Mouse (Mus musculus) CH12.LX (cell line): ENCODE measurements around the gene Abhd15. TPM values are rescaled to one million over a fixed set of nuclear protein-coding genes. Genes with fewer than 3 reads are reported as not detected.

Experiments
- DNase-seq: peaks from one replicate; pipeline ENCODE4 v3.0.0-alpha.2; 2013; ENCODE audit errors: extremely low read depth
- H3K27ac ChIP-seq: 2 replicates; pipeline ENCODE4 v1.5.1; 2012; ENCODE audit warnings: low read depth, mild to moderate bottlenecking, control low read depth, moderate library complexity; ENCODE audit not compliant: insufficient read depth
- H3K27me3 ChIP-seq: replicated peaks from 2 replicates; pipeline ENCODE3; 2012; ENCODE audit warnings: inconsistent platforms
- H3K36me3 ChIP-seq, 2 experiments: replicated peaks in 1 of 2; 2 replicates each; pipeline versions ENCODE3 to v1.6.1; 2012; ENCODE audit warnings: inconsistent platforms in 1 of 2, low read length in 1 of 2, mild to moderate bottlenecking in 1 of 2, mixed read lengths in 1 of 2, moderate library complexity in 1 of 2; ENCODE audit not compliant: control insufficient read depth in 1 of 2, insufficient read depth in 1 of 2
- H3K4me1 ChIP-seq, 2 experiments: 2 replicates each; pipeline ENCODE4 v1.6.1; 2012; ENCODE audit warnings: inconsistent platforms in 1 of 2, moderate library complexity in 1 of 2; ENCODE audit not compliant: insufficient read depth in 2 of 2, control insufficient read depth in 1 of 2
- H3K4me2 ChIP-seq: 2 replicates; pipeline ENCODE4 v1.6.1; 2012; ENCODE audit warnings: low read depth, mild to moderate bottlenecking, control low read depth; ENCODE audit not compliant: poor library complexity, insufficient read depth, severe bottlenecking
- H3K4me3 ChIP-seq, 3 experiments: fragments of 150-350 bp in 1 of 3; sonication (generic) in 1 of 3; replicated peaks in 1 of 3; 2 replicates each; pipeline versions ENCODE3 to v1.5.1; 2011 to 2012; ENCODE audit warnings: low read depth in 2 of 3, low read length in 2 of 3, mild to moderate bottlenecking in 2 of 3, moderate library complexity in 2 of 3, control low read depth in 1 of 3, improper control_type of control experiment in 1 of 3, inconsistent platforms in 1 of 3, mixed read lengths in 1 of 3; ENCODE audit not compliant: poor library complexity in 1 of 3
- H3K79me2 ChIP-seq: replicated peaks from 2 replicates; pipeline ENCODE4 v1.6.1; 2012; ENCODE audit warnings: mild to moderate bottlenecking, moderate library complexity; ENCODE audit not compliant: control insufficient read depth, poor library complexity, insufficient read depth, severe bottlenecking; ENCODE audit errors: extremely low read depth
- H3K9ac ChIP-seq: 2 replicates; pipeline ENCODE4 v1.6.1; 2012; ENCODE audit warnings: low read depth, mild to moderate bottlenecking, control low read depth, moderate library complexity; ENCODE audit not compliant: insufficient read depth
- H3K9me3 ChIP-seq: replicated peaks from 2 replicates; pipeline ENCODE3; 2012; ENCODE audit warnings: low read length, inconsistent platforms, mixed read lengths
- BHLHE40 ChIP-seq: IDR thresholded peaks from 2 replicates; pipeline ENCODE4 v1.6.1; 2011; ENCODE audit warnings: mild to moderate bottlenecking, low read depth, low read length, improper control_type of control experiment
- CHD1 ChIP-seq: IDR thresholded peaks from 2 replicates; pipeline ENCODE4 v1.6.1; 2012; ENCODE audit warnings: low read depth, low read length, improper control_type of control experiment, inconsistent platforms
- CHD2 ChIP-seq: IDR thresholded peaks from 2 replicates; pipeline ENCODE4 v1.6.1; 2011; ENCODE audit warnings: low read length, improper control_type of control experiment
- CTCF ChIP-seq, 2 experiments: IDR thresholded peaks in 1 of 2; conservative IDR thresholded peaks in 1 of 2; 2 replicates each; pipeline ENCODE4 v1.5.1; 2011 to 2012; ENCODE audit warnings: low read depth in 2 of 2, low read length in 2 of 2, improper control_type of control experiment in 1 of 2, inconsistent platforms in 1 of 2, mild to moderate bottlenecking in 1 of 2, moderate library complexity in 1 of 2
- ELF1 ChIP-seq: IDR thresholded peaks from 2 replicates; pipeline ENCODE4 v1.6.1; 2014; ENCODE audit warnings: low read depth, mild to moderate bottlenecking, inconsistent platforms, low read length, improper control_type of control experiment
- EP300 ChIP-seq: IDR thresholded peaks from 2 replicates; pipeline ENCODE4 v1.6.1; 2011; ENCODE audit warnings: low read length, improper control_type of control experiment
- GABPA ChIP-seq: IDR thresholded peaks from 2 replicates; pipeline ENCODE4 v1.6.1; 2012; ENCODE audit warnings: low read depth, low read length, improper control_type of control experiment, inconsistent platforms; ENCODE audit not compliant: insufficient replicate concordance
- HCFC1 ChIP-seq: IDR thresholded peaks from 2 replicates; pipeline ENCODE4 v1.6.1; 2012; ENCODE audit warnings: low read depth, mild to moderate bottlenecking, inconsistent platforms, low read length, improper control_type of control experiment
- IRF4 ChIP-seq: IDR thresholded peaks from 2 replicates; pipeline ENCODE4 v1.6.1; 2014; ENCODE audit warnings: low read depth, mild to moderate bottlenecking, inconsistent platforms, low read length, improper control_type of control experiment
- MAZ ChIP-seq: IDR thresholded peaks from 2 replicates; pipeline ENCODE4 v1.6.1; 2012; ENCODE audit warnings: low read depth, mild to moderate bottlenecking, inconsistent platforms, low read length, improper control_type of control experiment, moderate library complexity
- MEF2A ChIP-seq: IDR thresholded peaks from 2 replicates; pipeline ENCODE4 v1.6.1; 2014; ENCODE audit warnings: low read depth, mild to moderate bottlenecking, inconsistent platforms, low read length, improper control_type of control experiment, borderline replicate concordance
- MYC ChIP-seq: IDR thresholded peaks from 2 replicates; pipeline ENCODE4 v1.6.1; 2011; ENCODE audit warnings: low read depth, mild to moderate bottlenecking, improper control_type of control experiment, low read length
- NELFE ChIP-seq: IDR thresholded peaks from 2 replicates; pipeline ENCODE4 v1.6.1; 2011; ENCODE audit warnings: low read depth, low read length, improper control_type of control experiment
- NRF1 ChIP-seq: IDR thresholded peaks from 2 replicates; pipeline ENCODE4 v1.6.1; 2014; ENCODE audit warnings: low read depth, mild to moderate bottlenecking, inconsistent platforms, low read length, improper control_type of control experiment, moderate library complexity
- POLR2A ChIP-seq: IDR thresholded peaks from 2 replicates; pipeline ENCODE4 v1.6.1; 2011; ENCODE audit warnings: low read depth, mild to moderate bottlenecking, improper control_type of control experiment, low read length
- RAD21 ChIP-seq: IDR thresholded peaks from 2 replicates; pipeline ENCODE4 v1.6.1; 2011; ENCODE audit warnings: low read depth, mild to moderate bottlenecking, low read length, improper control_type of control experiment, moderate library complexity
- SIN3A ChIP-seq: IDR thresholded peaks from 2 replicates; pipeline ENCODE4 v1.6.1; 2012; ENCODE audit warnings: low read length, improper control_type of control experiment, inconsistent platforms
- SMC3 ChIP-seq: IDR thresholded peaks from 2 replicates; pipeline ENCODE4 v1.6.1; 2011; ENCODE audit warnings: low read depth, low read length, improper control_type of control experiment
- TBP ChIP-seq: conservative IDR thresholded peaks from 2 replicates; pipeline ENCODE4 v1.6.1; 2011; ENCODE audit warnings: low read depth, low read length, improper control_type of control experiment
- TCF12 ChIP-seq: IDR thresholded peaks from 2 replicates; pipeline ENCODE4 v1.6.1; 2014; ENCODE audit warnings: low read depth, mild to moderate bottlenecking, inconsistent platforms, low read length, improper control_type of control experiment
- UBTF ChIP-seq: IDR thresholded peaks from 2 replicates; pipeline ENCODE4 v1.6.1; 2012; ENCODE audit warnings: low read depth, mild to moderate bottlenecking, inconsistent platforms, low read length, improper control_type of control experiment, moderate library complexity
- ZC3H11A ChIP-seq: IDR thresholded peaks from 2 replicates; pipeline ENCODE4 v1.6.1; 2012; ENCODE audit warnings: low read depth, mild to moderate bottlenecking, inconsistent platforms, low read length, improper control_type of control experiment
- ZKSCAN1 ChIP-seq: IDR thresholded peaks from 2 replicates; pipeline ENCODE4 v1.6.1; 2012; ENCODE audit warnings: low read depth, inconsistent platforms, low read length, improper control_type of control experiment, borderline replicate concordance
- ZNF384 ChIP-seq: IDR thresholded peaks from 2 replicates; pipeline ENCODE4 v1.6.1; 2012; ENCODE audit warnings: low read depth, low read length, improper control_type of control experiment, inconsistent platforms
- dilution Hi-C: fragments of 300-500 bp; cut with MboI; formaldehyde crosslinking; loops from 2 replicates; pipeline ENCODE4 v1.14.3; 2020; ENCODE audit warnings: low sequenced_read_pairs; ENCODE audit not compliant: extremely low pct_unique_long_range_greater_than_20kb, extremely low pct_ligation_motif_present
- in situ Hi-C: fragments of 300-500 bp; cut with MboI; formaldehyde crosslinking; loops from 3 replicates; pipeline ENCODE4 v1.14.3; 2019; ENCODE audit warnings: low sequenced_read_pairs, low pct_ligation_motif_present, low pct_unique_long_range_greater_than_20kb, mixed read lengths
- polyA plus RNA-seq: library from polyadenylated mRNA; unstranded; fragments of >175 nt; gene quantifications from 2 replicates; pipeline ENCODE4 v1.2.1, GENCODE M21; 2012; ENCODE audit warnings: low read depth; ENCODE audit not compliant: insufficient read length
- total RNA-seq, 2 experiments: library from RNA; depleted of rRNA; stranded (reverse); fragments of 300-350 nt in 1 of 2; fragments of >200 nt in 1 of 2; gene quantifications; 2 replicates each; pipeline ENCODE4 v1.2.3; 2012 to 2014

Abhd15 gene
- total and polyA plus RNA-seq, 3 experiments: 0.11 to 0.38 (median 0.23) TPM

DNA sequence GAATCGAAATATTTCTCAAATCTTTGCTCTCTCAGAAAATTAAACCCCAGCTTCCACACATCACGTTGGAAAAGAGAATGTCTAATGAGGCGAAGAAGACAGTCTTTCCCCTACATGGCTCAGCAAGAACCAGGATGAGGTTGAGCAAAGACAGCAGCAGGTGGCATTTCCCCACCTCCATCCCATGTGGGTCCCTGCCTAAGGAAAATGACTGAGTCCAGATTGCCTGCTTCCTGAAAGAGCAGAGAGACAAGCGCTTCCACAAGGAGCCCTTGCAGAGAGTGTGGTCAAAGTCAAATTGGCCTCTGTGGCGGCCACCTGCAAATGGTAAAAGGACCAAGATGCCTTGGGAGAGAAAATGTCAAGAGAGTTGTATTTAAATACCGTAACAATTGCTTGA lies 24.5 kb upstream of the Abhd15 start:
- H3K27me3 ChIP-seq: peaks cover 48% of the 10 kb centered on the region
- DNase-seq: no peak
- no peak overlapping the region for H3K4me3 ChIP-seq
- peaks cover 0 to under 1% of the 10 kb centered on the region in 2 experiments for H3K36me3 ChIP-seq
- no peaks in the 10 kb centered on the region for H3K9me3 ChIP-seq
- no peak overlapping the region for H3K4me2 ChIP-seq
- no peak overlapping the region for H3K27ac ChIP-seq
- peaks cover 14 to 42% of the 10 kb centered on the region in 2 experiments for H3K4me1 ChIP-seq
- dilution Hi-C loops: no loop called here
- peaks cover 22% of the 10 kb centered on the region for H3K79me2 ChIP-seq
- TF ChIP-seq CHD1: no peak
- TF ChIP-seq ZKSCAN1: no peak
- TF ChIP-seq ELF1: no peak
- TF ChIP-seq IRF4: no peak
- no peak overlapping the region for H3K9ac ChIP-seq
- in situ Hi-C loops: no loop called here

DNA sequence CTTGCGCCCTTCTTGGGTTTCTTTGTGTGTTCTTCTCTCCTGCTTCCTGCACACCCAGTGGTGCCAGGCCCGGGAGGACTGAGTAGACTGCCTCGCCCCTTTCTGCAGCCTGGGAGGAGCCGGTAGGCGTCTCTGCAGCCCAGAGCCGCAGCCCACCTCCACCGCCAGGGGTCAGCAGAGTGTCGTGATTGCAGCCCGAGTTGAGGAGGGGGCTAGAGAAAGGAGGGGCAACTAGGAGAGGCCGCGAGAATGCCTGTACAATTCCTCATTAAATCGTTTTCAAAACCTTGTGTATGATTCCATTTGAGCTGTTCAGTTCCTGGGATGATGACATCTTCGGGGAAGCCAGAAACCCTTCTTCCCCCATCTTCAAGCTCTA lies 23.8 kb upstream of the Abhd15 start:
- H3K4me1 ChIP-seq: peaks cover 17 to 48% of the 10 kb centered on the region in 2 experiments
- H3K9ac ChIP-seq: peak overlapping the region; percentile 95; the same call in 1 of the 2 replicates
- no peak overlapping the region for H3K27ac ChIP-seq
- peaks cover 0 to 7% of the 10 kb centered on the region in 2 experiments for H3K36me3 ChIP-seq
- peaks cover 44% of the 10 kb centered on the region for H3K27me3 ChIP-seq
- peak overlapping the region; percentile 90 for H3K4me2 ChIP-seq
- dilution Hi-C loops (no loop called here), in situ Hi-C loops (no loop called here)
- H3K4me3 ChIP-seq: peak overlapping the region; percentile 26 to 84 (median 29)
- no peaks in the 10 kb centered on the region for H3K9me3 ChIP-seq
- peak; percentile 63; the same call in 1 of the 2 replicates for TF ChIP-seq NELFE
- TF ChIP-seq ZKSCAN1: no peak
- peak; percentile 46; the same call in 1 of the 2 replicates for TF ChIP-seq CHD2
- peak; percentile 84 for TF ChIP-seq SIN3A
- TF ChIP-seq MYC: no peak
- no peak for TF ChIP-seq EP300
- TF ChIP-seq ELF1: peak; percentile 71
- peak; percentile 61 for TF ChIP-seq TCF12
- peak; percentile 74; the same call in 1 of the 2 replicates for TF ChIP-seq IRF4
- peak; percentile 55; the same call in 1 of the 2 replicates for TF ChIP-seq MEF2A
- 0 out of 2 replicates have a peak, but pooled peaks have one; percentile 60 for TF ChIP-seq TBP
- TF ChIP-seq UBTF: 0 out of 2 replicates have a peak, but pooled peaks have one; percentile 71
- peak; percentile 93 for TF ChIP-seq SMC3
- TF ChIP-seq BHLHE40: no peak
- peak; percentile 25; the same call in 1 of the 2 replicates for TF ChIP-seq ZC3H11A
- TF ChIP-seq ZNF384: peak; percentile 19; the same call in 1 of the 2 replicates
- peak; percentile 87 to 100 for TF ChIP-seq CTCF (conservative IDR thresholded peaks at IDR 0.05 in 1 of 2, IDR thresholded peaks at IDR 0.05 in 1 of 2; ENCODE audit: low read depth in 2 of 2, low read length in 2 of 2)
- TF ChIP-seq RAD21: peak; percentile 93
- TF ChIP-seq HCFC1: peak; percentile 66
- TF ChIP-seq MAZ: peak; percentile 100
- no peak for TF ChIP-seq GABPA
- 0 out of 2 replicates have a peak, but pooled peaks have one; percentile 45 for TF ChIP-seq POLR2A
- TF ChIP-seq NRF1: peak; percentile 30; the same call in 1 of the 2 replicates
- peak; percentile 92 for DNase-seq
- H3K79me2 ChIP-seq: peaks cover 28% of the 10 kb centered on the region
